Mouse (Mus musculus) kidney, adult 8-10 months (tissue): ENCODE measurements around the gene Ddx10.

ENCODE experiments used
- DNase-seq, 2 experiments: peaks; one replicate each; pipeline ENCODE4 v3.0.0; 2022

The Ddx10 gene

DNA sequence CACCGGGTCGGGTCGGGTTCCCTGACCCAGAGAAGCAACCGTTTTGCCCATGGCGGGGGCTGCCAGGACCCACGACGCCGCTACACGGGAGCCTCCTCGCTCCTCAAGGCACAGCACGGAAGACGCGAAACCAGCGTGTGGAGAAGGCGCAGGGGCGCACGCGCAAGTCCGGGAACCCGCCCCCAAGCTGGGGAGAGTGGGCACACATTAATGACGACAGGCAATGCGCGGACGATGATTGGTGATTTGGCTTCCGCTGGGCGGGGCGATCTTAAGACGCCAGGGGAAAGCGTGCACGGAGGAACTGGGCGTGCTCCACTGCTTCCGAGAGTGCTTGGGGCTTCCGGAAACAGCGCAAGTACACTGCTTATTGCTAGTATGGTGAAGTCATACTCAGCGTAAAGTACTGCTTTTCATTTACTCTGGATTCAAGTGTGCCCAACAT lies at the start of gene Ddx10:
Ddx10 (minus strand) TSS at position 101 of the 445 bp plus-strand sequence.
- peak; percentile 98 to 99 for DNase-seq

DNA sequence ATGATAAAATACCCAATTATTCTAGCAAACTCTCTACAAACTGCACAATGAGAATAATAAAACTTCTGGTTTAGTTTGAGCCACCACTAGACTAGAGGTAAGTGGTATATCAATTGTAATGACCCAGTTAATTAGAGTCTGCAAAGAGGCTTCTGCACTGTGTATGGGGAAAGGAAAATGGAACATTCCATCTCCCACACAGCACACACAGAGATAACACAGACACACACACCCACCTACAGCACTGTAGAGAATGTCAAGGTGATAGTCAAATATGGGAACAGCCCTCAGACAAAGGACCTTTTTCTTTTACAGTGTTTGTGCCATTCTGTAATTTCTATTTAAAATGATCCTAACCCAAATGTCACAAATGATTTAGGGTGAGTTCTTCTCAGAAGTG lies 45.0 kb upstream of the Ddx10 start:
- DNase-seq = no peak

DNA sequence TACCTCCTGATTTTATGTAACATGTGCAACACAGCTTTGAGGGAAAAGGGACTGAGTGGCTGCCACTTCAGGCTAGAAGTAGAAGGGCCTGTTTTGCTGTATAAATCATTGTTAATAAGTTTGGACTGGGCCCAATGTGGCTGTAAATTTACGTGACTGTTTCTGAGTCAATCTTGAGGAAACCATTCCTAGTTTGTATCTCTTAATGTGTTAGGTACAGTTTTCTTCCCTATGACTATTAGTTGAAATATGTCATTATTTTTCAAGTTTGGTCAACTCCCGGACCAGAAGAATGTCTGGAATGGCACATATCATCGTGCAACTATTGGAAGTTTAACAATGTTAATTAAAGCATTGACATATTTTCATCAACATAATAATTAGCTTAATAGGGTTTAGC lies 42.2 kb upstream of the Ddx10 start:
- no peak for DNase-seq

DNA sequence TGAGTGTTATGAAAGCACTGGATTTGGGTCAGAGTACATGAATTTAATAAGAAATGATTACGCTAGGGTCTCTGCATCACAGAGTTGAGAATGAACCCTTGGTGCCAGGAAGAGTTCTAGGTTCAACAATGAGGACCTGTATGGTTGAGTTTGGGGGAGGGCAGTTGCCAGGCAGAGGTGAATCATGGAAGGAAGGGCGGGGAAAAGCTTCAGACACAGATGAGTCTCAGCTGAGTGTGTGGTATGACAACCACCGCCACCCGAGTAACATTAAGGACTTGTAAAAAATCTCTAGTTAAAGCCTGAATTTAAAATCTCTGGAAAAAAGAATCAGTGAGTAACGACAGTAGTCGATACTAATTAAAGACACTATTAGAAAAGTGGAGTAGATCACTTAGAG lies 38.9 kb upstream of the Ddx10 start:
- no peak for DNase-seq

DNA sequence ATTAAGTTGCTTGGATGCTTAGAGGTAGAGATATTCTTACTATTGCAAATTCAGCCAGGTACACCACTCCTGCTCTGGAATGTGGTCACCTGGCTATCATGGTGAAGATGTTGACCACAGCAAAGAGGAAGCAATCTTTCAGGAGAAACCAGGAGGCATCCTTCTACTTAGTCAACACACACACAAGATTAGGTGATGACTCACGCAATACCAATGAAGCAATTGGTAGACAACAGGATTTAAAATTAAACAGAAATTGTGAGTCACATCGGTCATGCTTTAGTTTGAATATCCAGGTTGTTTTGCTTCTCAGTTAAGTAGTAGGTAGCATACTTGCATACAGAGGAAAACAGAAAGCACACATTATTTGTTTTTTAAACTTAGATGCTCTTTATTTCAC lies 31.1 kb upstream of the Ddx10 start:
- DNase-seq = no peak

DNA sequence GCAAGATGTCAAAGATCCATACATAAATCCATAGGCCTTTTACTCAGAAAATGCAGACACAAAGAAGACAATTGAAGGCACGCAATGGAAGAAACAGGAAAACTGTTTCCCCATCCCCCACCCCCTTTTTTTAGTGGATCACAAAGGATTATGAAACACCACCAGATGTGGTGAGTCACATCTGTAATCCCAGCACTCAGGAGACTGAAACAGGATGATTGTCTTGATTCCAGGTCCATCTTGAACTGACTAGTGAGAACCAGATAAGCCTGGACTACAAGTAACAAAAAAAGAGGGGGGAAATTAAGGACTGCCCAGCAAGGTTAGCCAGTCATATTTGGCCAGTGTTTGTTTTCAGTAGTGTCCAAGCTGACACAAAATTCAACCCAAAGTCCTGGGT lies 28.5 kb upstream of the Ddx10 start:
- DNase-seq = no peak

DNA sequence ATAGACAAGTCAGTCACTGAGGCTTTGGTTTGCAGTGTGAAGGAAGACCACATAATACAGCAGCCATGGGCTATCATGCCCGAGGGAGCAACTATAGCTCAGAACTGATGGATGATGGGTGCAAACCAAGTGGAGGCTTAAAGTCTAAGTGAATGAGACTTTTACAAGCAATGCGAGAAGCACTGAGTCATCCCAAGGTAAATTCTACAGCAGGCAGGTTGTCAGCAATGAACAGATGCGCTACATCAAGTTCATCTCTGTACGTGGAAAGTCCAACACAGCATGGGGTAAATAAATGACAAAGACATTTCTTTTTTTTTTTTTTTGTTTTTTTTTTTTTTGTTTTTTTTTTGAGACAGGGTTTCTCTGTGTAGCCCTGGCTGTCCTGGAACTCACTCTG lies 24.9 kb upstream of the Ddx10 start:
- no peak for DNase-seq

DNA sequence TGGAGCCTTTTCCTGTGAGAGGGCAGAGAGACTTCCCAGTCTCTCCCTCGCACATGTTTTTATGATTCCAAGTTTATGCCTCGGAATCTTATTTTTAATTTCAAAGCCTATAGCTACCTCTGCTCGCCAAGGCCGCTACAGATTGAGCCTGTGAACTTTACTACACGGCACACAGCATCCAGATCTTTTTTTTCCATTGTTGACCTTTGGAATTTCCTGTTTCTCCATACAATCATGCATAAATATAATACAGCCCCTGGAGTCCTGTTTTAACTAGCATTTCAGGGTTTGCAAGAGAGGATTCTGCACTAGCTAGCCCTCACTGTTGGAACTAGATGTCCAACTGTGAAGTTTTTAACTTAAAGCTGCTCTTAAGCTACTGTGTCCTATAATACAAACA lies 24.4 kb upstream of the Ddx10 start:
- no peak for DNase-seq

DNA sequence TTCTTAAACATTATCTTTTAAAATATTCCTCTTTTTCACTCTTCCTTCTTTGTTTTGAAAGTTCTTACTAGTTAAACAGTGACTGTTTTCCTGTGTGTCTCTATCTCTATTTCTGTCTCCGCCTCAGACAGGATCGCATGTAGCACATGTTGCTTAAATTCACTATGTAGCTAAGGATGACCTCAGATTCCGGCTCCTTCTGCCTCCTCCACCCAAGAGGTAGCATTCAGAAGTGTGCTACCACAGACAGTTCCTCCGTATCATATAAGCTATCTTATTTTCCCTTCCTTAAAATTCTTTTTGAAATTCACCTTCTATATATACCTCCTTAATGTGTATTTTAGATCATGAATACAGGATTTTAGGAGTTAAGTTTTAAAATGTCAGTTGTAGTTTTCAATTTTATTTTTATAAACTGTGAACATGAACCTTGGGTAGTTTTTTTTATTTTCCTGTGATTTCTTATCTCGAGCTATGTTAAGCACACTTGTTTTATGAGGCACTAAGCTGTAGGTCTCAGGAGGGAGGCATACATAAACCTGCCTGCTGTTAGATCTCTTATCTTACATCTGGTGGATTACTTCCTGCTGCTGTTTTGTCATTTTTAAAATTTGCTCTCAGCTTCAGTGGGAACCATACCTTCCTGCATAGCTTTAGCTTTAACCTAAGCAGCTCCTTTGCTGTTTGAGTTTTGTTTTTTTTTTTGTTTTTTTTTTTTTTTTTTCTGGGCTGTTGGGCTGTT lies 23.6 kb upstream of the Ddx10 start:
- no peak for DNase-seq

DNA sequence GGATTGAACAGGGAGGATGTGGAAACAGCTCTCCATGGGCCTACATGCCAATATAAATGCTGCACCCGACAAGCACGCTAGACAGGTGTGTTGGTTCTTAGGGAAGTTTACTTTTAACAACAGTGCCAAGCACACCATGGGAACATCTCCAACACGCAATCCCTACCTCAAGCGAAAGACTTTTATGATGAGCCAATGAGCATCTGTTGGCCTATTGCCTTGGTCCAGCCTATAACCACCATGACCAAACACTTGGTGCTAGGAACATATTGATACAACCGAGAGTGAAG lies 21.6 kb upstream of the Ddx10 start:
- no peak for DNase-seq

DNA sequence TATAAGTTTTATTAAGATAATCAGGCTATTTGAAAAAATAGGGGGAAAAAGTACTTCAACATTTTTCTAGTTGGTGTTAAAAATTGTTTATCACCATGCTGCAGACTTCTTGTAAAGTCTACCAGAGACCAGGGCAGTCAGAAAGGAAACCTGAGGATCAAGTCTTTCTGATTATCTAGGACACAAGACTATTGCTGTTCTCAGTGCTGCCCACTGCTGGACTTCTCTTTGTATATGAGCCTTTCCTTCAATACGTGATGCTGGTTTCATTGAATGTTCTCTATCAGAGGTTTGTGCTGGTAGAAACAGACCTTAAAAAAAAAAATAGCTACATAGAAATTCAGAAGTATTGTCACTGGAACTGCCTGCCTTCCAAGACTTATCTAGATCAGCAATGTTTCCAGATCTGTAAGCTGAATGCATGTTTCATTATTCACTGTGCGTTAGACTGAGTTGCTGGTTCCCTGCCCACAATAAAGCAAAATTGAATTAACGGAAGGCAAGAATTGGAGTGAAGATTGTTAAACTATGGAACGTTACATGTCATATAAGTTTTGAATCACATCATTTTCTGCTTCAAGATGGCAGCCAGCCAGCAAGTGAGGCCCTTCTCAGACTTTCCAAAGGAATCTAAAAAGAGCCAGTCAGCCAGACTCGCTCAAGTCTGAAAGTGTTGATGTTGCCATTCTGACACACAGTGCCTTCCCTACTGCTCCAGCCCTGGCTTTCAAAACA lies 21.0 kb upstream of the Ddx10 start:
- DNase-seq = peak in 1 of 2 experiments; percentile 32

DNA sequence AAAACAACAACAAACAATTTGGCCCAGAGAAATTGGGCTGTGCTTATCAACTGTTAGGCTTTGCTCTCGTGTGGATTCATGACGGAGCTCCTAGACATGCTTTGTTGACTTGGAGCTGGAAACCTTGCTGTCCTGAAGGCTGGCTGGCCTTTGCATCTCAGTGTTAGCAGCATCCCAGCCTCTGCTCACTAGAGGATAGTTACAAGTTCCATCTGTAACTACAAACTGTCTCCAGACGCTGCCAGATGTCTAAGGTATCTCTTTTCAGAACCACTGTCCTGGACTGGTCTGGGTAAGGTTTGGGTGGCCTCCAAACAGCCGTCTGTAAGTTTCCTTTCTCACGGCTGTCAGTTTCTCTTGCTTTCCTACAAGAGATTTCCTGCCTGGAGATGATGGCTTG lies 20.2 kb upstream of the Ddx10 start:
- DNase-seq = no peak

DNA sequence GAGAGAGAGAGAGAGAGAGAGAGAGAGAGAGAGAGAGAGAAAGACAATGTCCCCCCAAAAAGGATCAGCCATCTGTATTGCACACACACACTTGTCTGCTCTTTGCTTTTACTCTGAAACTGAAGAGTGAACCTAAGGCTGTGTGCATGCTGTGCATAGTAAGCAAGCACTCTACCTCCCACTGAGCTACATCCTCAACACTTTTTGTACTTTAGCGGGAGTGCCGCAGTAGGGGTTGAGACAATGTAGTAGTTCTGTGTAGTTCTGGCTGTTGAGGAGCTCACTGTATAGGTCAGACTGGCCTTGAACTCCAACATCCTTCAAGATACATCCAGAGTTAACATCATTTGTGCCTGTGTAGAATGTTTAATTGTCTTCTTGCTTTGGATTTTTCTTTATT lies 17.7 kb upstream of the Ddx10 start:
- no peak for DNase-seq

DNA sequence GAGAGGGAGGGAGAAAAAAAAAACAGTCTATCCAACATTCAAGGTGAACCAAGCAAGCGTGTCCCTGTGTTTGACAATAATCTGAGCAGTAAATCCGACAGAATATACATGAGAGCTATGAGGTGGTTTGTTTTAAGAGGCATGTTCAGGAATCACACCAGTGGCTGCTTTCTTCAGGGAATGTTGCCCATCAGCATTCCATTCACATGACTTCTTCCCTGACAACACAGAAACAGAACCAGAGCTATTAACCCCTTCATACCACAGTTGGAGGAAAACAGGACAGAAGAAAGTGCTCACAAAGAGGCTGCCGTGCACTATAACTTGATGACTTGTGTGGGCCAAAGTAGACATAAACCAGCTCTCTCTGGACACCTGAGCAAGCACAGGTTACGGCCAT lies 16.5 kb upstream of the Ddx10 start:
- DNase-seq = peak in 1 of 2 experiments; percentile 29

DNA sequence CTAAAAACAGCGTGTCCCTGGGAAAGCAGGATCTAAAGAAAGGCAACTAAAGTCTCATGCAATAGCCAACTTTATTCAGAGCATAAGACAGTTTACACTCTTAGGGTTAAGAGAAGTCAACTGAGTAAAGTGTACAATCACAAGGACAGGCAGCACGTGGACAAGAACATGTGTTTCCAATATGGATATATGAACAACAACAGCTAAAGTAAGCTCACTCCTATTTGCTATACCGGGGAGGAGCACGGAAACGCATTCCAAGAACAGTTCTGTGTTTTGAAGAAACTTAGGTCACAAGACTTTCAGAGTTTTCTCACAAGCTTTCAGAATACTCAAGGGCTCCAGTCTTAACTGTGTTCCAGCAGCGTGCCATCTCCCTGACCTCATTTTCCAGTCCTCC lies 10.3 kb upstream of the Ddx10 start:
- DNase-seq = no peak

DNA sequence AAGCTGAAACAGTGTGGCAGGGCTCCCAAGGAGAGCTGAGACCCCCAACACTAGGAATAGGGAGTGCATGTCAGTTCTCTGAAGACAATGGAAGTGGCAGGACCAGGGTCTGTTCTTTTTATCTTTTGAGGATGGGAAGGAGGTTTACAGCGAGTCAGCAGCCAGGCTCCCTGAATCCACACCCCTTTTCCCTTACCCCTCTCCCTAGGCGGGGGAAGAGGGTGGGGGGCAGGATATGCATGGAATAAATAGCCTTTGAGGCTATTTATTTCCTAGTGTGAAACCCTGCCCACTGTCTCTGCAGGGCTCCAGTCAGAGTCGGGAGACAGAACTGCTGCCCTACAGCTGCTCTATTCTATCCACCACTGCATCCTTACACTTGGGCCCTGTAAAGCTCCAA lies 9.9 kb upstream of the Ddx10 start:
- DNase-seq = no peak

DNA sequence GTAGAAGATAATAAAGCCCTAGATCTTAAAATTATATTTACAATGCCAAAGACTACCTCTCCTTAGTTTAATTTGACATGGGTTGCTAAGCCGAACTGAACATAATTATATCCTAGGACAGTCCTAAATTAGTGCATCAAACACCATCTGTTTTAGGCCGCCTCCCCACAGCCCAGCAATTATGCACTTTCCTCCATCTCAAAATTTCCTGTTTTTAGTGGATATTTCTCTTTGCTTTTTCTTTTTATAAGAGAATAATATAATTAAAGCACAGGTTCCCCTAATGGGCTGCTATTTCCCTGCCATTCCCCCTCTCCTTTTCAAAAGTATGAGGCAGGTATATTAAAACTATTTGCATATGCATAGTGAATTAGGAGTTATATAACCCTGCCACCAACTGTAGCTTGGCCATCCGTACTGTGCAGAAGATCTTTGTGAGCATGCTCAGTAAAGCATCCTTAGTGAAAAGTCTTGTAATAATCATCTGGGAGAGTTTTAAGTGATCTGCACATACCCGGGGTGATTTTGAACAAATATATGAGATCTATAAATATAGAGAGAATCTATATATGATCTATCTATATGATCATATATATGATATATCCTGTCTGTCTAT lies 8.9 kb upstream of the Ddx10 start:
- DNase-seq = no peak

DNA sequence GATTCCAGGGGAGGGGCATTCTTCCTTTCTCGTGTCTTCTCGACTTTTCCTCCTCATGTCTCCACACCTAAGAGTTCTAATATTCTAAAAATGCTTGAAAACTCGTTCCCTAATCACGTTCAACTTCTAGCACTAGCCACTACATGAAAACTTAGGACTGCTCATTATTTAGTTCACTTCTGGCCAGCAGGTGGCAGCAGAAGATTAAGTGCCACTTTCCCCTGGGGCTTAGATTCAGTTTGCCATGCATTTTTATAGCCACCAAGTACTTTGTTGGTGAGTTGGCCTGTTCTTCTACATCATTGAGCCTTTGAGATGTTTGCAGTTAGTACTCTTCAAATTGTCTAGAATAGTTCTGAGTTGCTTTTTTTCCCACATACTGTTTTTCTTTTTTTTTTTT lies 6.5 kb upstream of the Ddx10 start:
- DNase-seq = peak; percentile 53 to 84

DNA sequence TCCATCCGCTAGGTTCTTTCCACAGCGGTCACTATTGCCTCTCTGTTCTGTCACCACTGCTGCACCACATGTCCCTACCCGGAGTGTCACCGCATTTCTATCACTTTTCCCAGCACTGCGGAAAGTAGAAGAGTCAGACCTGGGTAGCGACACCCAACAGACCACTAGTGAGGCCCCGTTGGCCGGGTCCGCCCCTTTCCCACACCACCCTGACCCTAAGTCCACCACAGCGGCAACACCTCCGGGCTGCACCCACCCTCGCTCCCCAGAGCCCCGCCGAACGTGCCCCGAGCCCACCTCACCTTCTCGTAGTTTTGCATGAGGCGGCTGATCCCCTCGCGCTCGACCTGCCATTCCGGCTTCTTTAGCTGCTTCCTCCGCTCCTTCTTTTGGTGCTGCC lies 337 bp downstream of the Ddx10 start:
- peak in 1 of 2 experiments; percentile 3 for DNase-seq

DNA sequence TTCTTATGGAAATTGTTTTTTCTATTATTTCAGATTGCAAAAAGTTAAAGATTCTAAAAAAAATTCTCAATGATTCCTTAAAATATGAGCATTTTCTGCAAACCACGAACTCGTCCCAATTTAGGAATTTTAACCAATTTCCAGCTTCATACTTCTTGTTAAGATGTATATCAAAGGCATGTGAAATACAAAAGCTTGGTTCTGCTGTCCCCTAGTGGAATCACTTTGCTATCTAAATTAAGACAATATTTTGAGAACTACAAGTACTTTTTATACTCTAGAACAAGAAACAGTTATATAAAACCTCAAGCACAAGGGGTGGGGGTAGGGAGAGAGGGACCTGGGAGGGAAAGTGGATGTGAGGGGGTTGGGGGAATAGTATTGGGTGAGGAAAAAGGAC lies 29.7 kb downstream of the Ddx10 start:
- no peak for DNase-seq

DNA sequence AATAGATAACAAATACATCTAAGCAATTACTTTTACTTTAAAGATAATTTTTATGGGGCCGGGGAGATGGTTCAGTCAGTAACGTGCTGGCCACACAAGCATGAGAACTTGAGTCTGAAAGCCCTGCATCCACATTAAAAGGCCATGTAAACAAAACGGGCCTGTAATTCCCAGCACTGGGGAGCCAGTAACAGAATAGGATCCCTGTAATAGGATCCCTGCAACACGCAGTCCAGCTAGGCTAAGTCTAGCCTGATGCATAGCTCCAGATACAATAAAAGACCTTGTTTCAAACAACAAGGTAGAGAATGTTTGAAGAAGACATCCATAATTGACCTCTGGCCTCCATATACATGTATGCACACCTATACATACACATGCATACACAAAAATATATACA lies 39.6 kb downstream of the Ddx10 start:
- DNase-seq = no peak

DNA sequence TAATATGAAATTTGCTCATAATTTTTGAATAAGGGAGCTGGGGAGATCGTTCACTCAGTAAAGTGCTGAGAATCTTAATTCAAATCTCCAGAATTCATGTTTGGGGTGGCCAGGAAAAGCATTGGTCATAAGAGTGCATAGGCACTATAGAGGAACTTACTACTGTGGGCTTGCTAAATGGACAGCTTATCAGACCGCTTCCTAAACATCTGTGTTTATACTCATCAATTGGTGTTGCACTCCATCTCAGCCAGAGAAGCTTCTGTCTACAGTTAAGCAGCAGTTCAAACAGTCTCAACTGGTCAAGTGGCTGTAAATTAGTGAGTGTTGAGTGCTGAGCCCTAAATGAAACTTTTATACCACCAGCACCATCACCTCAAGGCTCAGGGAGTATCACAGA lies 73.3 kb downstream of the Ddx10 start:
- no peak for DNase-seq

DNA sequence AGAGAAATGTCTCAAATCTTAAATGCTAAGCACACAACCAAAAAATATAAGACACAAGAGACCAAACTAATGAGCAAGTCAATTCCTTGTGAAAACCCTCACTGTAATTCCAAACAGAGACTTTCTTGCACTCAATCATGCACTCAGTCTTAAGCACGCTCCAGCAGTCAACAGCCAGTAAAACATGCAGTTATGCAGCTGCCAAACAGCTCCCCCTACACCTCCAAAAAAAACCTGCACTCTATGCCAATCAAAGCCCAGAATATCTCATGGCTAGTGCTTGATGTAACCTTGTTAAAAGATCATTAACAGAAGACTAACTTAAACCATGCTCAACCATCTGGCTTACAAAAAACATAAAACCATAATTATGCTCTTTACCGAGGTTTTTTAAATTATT lies 74.6 kb downstream of the Ddx10 start:
- DNase-seq = peak; percentile 9 to 12

DNA sequence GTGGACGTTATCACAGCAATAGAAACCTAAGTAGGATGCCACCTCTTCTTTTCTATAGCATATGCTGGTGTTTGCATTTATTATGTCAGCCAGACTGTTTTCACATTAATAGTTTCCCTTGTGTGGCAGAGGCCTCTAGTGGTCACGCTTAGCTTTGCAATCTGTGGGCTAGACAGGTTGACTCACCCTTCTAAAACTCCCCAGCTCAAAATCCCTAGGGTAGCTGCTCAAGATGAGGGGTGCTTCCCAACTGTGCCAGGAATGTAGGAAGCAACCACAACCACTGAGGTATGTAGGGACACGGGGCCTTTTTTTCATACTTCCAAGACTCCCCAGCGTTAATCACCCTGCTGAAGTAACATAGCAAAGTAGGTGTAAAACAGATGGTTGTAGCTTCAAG lies 103.6 kb downstream of the Ddx10 start:
- DNase-seq = peak; percentile 20 to 61
